Mouse (Mus musculus) G1E (cell line): ENCODE results near the gene Arhgap18.

ENCODE experiments used
- CTCF ChIP-seq: IDR thresholded peaks from 2 replicates; pipeline ENCODE4 v1.5.1; 2012; ENCODE audit warnings: low read depth, low read length, inconsistent platforms, mixed read lengths
- GATA2 ChIP-seq: IDR thresholded peaks from 2 replicates; pipeline ENCODE4 v1.6.1; 2012; ENCODE audit warnings: low read depth, low read length, inconsistent platforms, borderline replicate concordance
- POLR2AphosphoS5 ChIP-seq: IDR thresholded peaks from 2 replicates; pipeline ENCODE4 v1.6.1; 2012; ENCODE audit warnings: low read depth, low read length, inconsistent platforms; ENCODE audit not compliant: insufficient replicate concordance

DNA sequence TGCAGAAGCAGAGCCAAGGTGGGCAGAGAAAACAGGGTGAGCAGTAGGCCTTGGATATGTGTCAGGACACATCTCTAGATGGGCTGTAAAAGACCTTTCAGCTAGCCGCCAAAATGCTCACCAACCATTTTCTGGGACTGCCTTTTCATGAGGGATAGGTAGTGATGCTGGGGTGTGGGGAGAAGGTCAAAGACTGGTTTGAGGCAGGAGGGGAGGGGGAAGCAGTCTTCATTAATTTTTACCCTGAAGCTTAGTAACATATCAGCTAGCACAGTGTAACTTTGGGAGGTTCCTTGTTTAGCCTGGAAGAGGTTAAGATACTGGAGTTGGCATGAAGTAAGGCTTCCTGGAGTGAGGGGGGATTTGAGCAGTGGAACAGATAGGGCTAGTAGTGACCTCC, 21.0 kb downstream of the Arhgap18 start:
- TF ChIP-seq CTCF (no peak), GATA2 (no peak), POLR2AphosphoS5 (no peak)
